Mouse (Mus musculus): Measurements from ENCODE around the gene Pigu. TPM values are rescaled to one million over a fixed set of nuclear protein-coding genes. Genes with fewer than 3 reads are reported as not detected.

The Pigu gene
- polyA plus RNA-seq, 1 experiment = 39.9 TPM

DNA sequence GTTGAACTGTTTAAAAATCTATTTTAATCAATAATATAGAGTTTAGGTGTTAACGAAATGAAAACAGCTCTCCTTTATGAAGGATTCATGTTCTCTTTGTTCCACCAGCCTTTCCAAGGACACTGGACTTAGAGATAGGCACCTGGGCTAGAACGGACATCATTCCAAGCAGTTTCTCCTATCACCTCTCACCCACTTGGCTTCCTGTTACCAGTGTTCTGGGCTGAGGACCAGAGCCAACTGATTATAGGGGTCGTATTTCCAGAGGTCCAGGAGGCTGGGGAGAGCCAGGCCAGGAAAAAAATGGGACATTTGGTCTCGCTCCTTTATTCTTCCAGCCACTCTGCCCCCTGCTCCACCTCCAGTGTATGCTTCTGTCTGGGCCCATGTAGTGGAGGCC lies 15.2 kb upstream of the Pigu start:
- Histone ChIP-seq H3K4me3 (ENCODE audit: insufficient read depth, low read length) (no peak overlapping the region), H3K27ac (ENCODE audit: insufficient read depth, low read length) (no peak overlapping the region), H3K4me1 (ENCODE audit: control insufficient read depth, insufficient read depth, low read length) (no peaks in the 10 kb centered on the region)
- TF ChIP-seq POLR2A (IDR thresholded peaks at IDR 0.05; ENCODE audit: extremely low read depth, insufficient read depth, low read length) (no peak), CTCF (IDR thresholded peaks at IDR 0.05; ENCODE audit: extremely low read depth, insufficient read depth, low read length) (no peak)

DNA sequence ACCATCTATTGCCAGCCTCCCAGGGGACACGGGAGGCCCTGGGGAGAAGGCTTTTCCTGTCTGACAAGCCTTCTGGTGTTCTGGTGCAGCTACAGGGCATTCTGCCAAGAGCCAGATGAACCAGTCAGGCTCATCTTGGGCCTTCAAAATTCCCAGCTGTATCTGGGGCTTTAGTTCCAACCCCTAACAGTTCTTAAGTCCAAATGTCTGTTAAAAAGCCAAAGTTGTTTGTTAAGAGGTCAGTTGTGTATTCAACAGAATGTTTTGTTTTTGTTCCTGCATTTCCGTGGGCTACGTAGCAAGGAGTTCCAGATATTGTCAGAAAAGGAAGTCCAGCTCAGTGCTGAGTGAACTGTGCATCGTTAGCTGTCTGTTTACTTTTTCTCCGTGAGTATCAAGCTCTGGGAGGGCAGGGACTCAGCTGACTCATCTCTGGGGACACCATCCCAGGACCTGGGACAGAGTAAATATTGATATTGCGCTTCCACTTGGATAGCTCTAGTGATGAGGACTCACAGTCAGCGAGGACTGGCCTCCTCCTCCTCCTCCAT lies 12.2 kb upstream of the Pigu start:
- Histone ChIP-seq H3K4me1 (ENCODE audit: control insufficient read depth, insufficient read depth, low read length) (no peaks in the 10 kb centered on the region), H3K27ac (ENCODE audit: insufficient read depth, low read length) (peak overlapping the region; percentile 3; the same call in 1 of the 2 replicates), H3K4me3 (ENCODE audit: insufficient read depth, low read length) (no peak overlapping the region)
- TF ChIP-seq CTCF (IDR thresholded peaks at IDR 0.05; ENCODE audit: extremely low read depth, insufficient read depth, low read length) (no peak), POLR2A (IDR thresholded peaks at IDR 0.05; ENCODE audit: extremely low read depth, insufficient read depth, low read length) (no peak)

DNA sequence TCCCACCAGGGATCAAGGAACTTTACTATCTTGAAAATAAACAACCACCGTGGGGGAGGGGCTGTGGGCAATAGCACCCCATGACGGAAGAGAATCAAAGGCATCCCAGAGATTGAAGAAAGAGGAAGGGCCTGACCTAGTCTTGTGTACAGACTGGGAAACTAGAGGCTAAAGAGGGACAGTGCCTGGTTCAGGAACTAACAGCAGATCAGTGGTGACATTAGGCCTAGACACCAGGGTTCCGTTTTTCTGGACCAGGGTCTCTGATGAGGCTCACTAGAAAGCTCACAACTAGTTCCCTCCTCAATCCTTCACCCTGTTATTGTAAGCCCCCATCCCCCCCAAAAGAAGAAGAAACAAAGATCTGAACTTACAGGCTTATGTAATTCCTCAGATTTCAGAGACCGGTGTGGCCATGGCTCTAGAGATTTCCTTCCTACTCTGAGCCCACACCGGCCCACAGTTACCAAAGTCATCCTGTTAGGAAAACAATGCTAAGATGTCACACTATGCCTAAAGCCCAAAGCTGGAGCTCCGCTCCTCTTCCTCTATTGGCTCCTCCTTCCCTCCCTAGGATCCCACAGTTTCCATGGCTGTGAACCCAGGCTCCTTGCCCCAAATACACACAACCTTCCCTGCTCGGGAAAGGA lies 10.5 kb upstream of the Pigu start:
- TF ChIP-seq POLR2A (IDR thresholded peaks at IDR 0.05; ENCODE audit: extremely low read depth, insufficient read depth, low read length) (no peak), CTCF (IDR thresholded peaks at IDR 0.05; ENCODE audit: extremely low read depth, insufficient read depth, low read length) (no peak)
- Histone ChIP-seq H3K27ac (ENCODE audit: insufficient read depth, low read length) (no peak overlapping the region), H3K4me3 (ENCODE audit: insufficient read depth, low read length) (no peak overlapping the region), H3K4me1 (ENCODE audit: control insufficient read depth, insufficient read depth, low read length) (no peaks in the 10 kb centered on the region)

DNA sequence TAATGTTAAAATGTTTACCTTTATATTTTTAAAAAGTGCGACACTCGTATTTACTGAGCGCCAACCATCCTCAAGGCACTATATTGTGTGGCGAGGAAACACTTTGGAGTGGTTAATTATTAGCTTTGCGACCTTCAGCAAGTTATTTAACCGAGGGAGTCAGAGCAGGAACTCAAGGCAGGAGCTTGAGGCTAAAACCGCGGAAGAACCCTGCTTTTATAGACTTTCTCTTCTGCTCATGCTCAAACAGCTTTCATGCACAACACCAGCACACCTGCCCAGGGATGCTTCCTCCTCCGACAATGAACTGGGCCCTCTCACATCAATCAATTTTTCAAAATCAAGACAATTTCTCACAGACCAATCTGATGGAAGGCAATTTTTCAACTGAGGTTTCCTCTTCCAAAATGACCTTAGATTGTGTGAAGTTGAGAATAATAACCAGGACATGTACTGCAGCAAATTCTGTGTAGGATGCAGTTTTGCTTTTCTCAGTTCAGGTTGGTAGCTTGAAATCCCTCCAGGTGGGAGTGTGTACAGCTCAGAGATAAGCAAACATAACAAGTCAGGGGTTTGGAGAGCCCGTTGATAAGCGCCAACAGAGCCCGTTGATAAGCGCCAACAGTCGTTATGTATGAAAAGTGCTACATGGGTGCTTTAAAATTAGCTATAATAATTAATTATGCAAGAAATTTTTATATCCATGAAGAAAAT lies 613 bp upstream of the Pigu start:
- Histone ChIP-seq H3K27ac (ENCODE audit: insufficient read depth, low read length) (no peak overlapping the region), H3K4me3 (ENCODE audit: insufficient read depth, low read length) (peak overlapping the region; percentile 87), H3K4me1 (ENCODE audit: control insufficient read depth, insufficient read depth, low read length) (no peaks in the 10 kb centered on the region)
- no peak for TF ChIP-seq CTCF (IDR thresholded peaks at IDR 0.05; ENCODE audit: extremely low read depth, insufficient read depth, low read length)
- TF ChIP-seq POLR2A (IDR thresholded peaks at IDR 0.05; ENCODE audit: extremely low read depth, insufficient read depth, low read length) = no peak

DNA sequence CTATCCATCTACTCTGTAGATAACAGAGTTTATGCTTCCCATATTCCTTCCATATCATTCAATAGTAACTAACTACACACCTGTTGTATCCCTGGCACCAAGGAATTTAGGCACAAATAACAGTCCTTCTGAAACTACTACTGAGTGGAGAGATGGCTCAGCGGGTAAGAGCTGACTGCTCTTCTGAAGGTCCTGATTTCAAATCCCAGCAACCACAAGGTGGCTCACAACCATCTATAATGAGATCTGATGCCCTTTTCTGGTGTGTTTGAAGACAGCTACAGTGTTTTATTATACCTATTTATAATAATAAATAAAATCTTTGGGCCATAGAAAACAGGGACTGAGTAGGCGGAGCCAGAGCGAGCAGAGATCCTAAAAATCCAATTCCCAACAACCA lies 2.8 kb downstream of the Pigu start:
- Histone ChIP-seq H3K27ac (ENCODE audit: insufficient read depth, low read length) (no peak overlapping the region), H3K4me3 (ENCODE audit: insufficient read depth, low read length) (no peak overlapping the region), H3K4me1 (ENCODE audit: control insufficient read depth, insufficient read depth, low read length) (no peaks in the 10 kb centered on the region)
- TF ChIP-seq CTCF (IDR thresholded peaks at IDR 0.05; ENCODE audit: extremely low read depth, insufficient read depth, low read length) = no peak
- TF ChIP-seq POLR2A (IDR thresholded peaks at IDR 0.05; ENCODE audit: extremely low read depth, insufficient read depth, low read length) = no peak

DNA sequence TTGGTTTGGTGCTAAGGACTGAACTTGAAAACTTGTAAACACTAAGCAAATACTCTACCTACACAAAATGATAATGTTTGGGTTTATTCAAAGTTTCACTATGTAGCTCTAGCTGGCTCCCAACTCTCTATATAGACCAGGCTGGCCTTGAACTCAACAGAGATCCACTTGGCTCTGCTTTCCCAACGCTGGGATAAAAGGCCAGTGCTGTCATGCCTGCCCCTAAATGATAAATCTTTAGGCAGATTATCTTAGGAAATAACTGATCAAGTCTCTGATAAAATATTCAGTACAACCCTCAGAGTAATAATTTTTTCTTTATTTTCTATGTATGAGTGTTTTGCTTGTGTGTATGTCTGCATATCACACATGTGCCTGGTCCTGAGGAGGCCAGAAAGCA lies 10.6 kb downstream of the Pigu start:
- no peaks in the 10 kb centered on the region for H3K4me1 ChIP-seq (ENCODE audit: control insufficient read depth, insufficient read depth, low read length)
- TF ChIP-seq CTCF (IDR thresholded peaks at IDR 0.05; ENCODE audit: extremely low read depth, insufficient read depth, low read length) = no peak
- TF ChIP-seq POLR2A (IDR thresholded peaks at IDR 0.05; ENCODE audit: extremely low read depth, insufficient read depth, low read length) = no peak
- no peak overlapping the region for H3K27ac ChIP-seq (ENCODE audit: insufficient read depth, low read length)
- no peak overlapping the region for H3K4me3 ChIP-seq (ENCODE audit: insufficient read depth, low read length)

DNA sequence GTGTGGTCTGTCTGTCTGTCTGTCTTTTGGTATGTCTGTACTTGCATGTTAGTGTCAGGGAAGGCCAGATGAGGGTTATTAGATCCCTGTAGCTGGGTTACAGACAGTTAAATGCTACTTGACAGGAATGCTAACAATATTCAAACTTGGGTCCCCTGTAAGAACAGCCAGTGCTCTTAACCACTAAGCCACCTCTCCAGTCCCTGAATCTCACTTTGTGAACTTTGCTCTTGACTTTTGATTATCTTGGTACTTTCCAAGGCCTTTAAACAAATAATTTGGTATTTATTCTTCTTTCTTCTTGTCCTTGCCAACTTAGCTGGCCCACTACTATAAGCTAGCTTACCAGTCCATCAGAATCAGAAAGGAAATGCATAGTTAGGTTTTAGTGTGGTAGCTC lies 17.1 kb downstream of the Pigu start:
- Histone ChIP-seq H3K4me3 (ENCODE audit: insufficient read depth, low read length) (no peak overlapping the region), H3K4me1 (ENCODE audit: control insufficient read depth, insufficient read depth, low read length) (no peaks in the 10 kb centered on the region), H3K27ac (ENCODE audit: insufficient read depth, low read length) (no peak overlapping the region)
- no peak for TF ChIP-seq CTCF (IDR thresholded peaks at IDR 0.05; ENCODE audit: extremely low read depth, insufficient read depth, low read length)
- TF ChIP-seq POLR2A (IDR thresholded peaks at IDR 0.05; ENCODE audit: extremely low read depth, insufficient read depth, low read length) = no peak

DNA sequence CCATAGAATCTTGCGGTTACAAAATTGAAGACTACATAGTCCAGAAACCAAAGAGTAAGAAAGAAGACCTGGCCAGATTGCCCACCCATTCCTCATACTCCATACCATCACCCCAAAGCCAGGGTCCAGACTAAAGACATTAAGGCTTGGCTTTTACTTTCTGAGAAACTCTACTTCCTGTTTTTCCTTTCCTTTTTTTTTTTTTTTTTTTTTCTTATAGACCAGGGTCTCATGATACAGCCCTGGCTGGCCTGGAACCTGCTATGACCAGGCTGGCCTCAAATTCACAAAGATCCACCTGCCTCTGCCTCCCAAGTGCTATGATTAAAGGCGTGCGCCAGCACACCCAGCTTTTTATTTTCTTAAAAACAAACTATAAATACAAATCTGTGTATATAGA lies 21.0 kb downstream of the Pigu start:
- TF ChIP-seq POLR2A (IDR thresholded peaks at IDR 0.05; ENCODE audit: extremely low read depth, insufficient read depth, low read length) (no peak), CTCF (IDR thresholded peaks at IDR 0.05; ENCODE audit: extremely low read depth, insufficient read depth, low read length) (no peak)
- H3K4me1 ChIP-seq (ENCODE audit: control insufficient read depth, insufficient read depth, low read length) = no peaks in the 10 kb centered on the region

DNA sequence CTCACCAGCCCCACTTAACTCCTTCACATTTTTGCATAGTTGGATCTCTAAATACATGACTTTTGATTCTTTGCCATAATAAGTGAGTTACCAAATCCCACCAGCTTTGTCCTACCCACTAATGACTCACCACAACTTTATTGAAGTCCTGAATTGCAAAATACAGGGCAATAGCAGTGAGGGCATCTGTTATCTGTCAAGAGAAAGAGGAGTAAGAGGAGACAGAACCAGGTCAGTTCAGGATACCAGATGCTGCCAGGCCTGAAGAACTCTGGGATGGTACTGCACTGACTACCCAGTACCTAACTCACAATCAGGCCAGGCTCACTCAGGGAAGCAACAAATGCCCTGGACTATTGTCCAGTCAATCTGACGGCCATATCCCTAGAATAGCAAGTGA lies 22.0 kb downstream of the Pigu start:
- Histone ChIP-seq H3K4me3 (ENCODE audit: insufficient read depth, low read length) (no peak overlapping the region), H3K4me1 (ENCODE audit: control insufficient read depth, insufficient read depth, low read length) (no peaks in the 10 kb centered on the region), H3K27ac (ENCODE audit: insufficient read depth, low read length) (no peak overlapping the region)
- TF ChIP-seq CTCF (IDR thresholded peaks at IDR 0.05; ENCODE audit: extremely low read depth, insufficient read depth, low read length) (no peak), POLR2A (IDR thresholded peaks at IDR 0.05; ENCODE audit: extremely low read depth, insufficient read depth, low read length) (no peak)

More for the DNA sequence above, 21.0 kb downstream of the Pigu start:
- H3K4me3 ChIP-seq (ENCODE audit: insufficient read depth, low read length) = no peak overlapping the region
- H3K27ac ChIP-seq (ENCODE audit: insufficient read depth, low read length) = no peak overlapping the region

DNA sequence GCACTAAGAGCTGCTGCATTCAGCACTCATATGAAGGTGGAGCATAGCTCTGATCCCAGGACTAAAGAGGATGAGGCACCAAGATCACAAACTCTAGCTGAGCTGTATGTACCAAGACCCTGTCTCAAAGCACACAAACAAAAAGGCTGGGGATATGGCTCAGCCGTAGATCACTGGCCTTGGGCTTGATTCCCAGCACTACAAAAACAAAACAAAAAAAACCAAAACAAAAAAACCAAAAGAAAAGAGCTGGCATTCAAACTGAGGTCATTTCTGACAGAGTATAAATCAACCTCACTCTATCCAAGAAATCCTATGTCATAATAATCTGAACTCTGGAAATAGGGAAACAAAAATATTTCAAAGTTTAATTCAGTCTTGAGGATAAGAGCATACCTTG lies 23.8 kb downstream of the Pigu start:
- Histone ChIP-seq H3K4me1 (ENCODE audit: control insufficient read depth, insufficient read depth, low read length) (no peaks in the 10 kb centered on the region), H3K27ac (ENCODE audit: insufficient read depth, low read length) (no peak overlapping the region), H3K4me3 (ENCODE audit: insufficient read depth, low read length) (no peak overlapping the region)
- TF ChIP-seq POLR2A (IDR thresholded peaks at IDR 0.05; ENCODE audit: extremely low read depth, insufficient read depth, low read length) (no peak), CTCF (IDR thresholded peaks at IDR 0.05; ENCODE audit: extremely low read depth, insufficient read depth, low read length) (no peak)
